Mouse (Mus musculus): ENCODE measurements around the gene Cpb1.

Cpb1 gene

DNA sequence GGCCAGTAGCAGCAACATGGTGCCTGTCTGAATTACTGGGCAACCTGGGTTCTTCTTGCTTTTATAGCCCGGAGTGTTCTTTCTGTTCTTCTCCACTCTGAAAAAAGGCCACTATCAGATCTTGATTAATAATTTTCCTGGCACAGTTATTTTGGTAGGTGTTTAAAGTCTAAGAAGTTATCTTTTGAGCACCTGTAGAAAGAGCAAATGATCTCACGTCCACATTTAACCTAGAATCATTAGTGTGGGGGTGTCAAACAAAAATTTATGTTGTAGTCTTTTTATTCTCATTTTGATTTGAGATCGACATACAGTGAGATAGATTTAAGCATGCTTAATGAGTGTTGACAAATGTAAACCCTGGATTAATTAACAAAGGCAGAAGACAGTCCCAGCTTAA lies at the start of gene Cpb1:
TSS of gene Cpb1 (minus strand) at position 101 of the 400 bp plus-strand sequence.
- no peak for DNase-seq (ENCODE audit: low spot score)

DNA sequence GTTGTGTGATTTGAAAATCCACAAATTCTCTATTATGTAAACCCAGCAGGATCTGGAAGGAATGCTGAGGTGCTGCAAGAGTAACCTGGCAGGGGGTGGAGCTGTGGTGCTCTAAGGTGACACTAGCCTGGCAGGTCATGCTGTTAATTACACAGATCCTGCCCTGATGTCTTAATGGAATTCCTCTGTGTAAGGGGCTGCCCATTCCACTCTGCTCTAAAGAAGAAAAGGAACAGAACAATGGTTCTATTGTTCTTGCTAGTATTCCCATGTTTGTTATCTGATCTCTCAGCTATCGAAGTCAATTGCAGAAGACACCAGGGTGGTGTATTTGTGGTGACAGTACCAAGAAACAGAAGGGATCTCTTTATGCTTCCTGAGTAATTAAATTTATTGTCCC lies 41.7 kb upstream of the Cpb1 start:
- DNase-seq (ENCODE audit: low spot score) = no peak

GRCm38 (mm10) chr3:20309142-20309541 lies 33.6 kb upstream of the Cpb1 start:
- DNase-seq (ENCODE audit: low spot score) = no peak

GRCm38 (mm10) chr3:20307256-20307655 lies 31.7 kb upstream of the Cpb1 start:
- no peak for DNase-seq (ENCODE audit: low spot score)

- DNase-seq (ENCODE audit: low spot score) = no peak
Observed at GRCm38 (mm10) chr3:20304758-20305352, 29.3 kb upstream of the Cpb1 start.

DNA sequence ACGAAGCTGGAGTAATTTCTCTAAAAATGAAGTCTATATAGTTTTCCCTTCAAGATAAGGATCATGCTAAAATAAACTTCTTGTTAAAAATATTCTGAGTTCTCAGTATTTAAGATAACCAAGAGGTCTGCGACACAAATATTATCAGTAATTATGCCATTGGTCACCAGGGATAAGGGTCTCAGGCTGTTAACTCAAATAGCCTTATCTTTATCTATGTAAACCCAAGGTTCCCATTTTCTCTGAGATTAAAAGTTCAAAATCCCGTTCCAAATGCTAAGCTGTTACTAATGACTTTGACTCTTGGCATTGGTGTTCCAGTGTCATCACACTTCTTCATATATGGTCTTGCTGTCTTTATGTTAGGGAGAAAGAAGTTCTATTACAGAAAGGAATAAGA lies 20.0 kb upstream of the Cpb1 start:
- DNase-seq (ENCODE audit: low spot score) = no peak

- no peak for DNase-seq (ENCODE audit: low spot score)
Observed at GRCm38 (mm10) chr3:20294542-20295348, 19.2 kb upstream of the Cpb1 start.

GRCm38 (mm10) chr3:20291370-20291769 lies 15.8 kb upstream of the Cpb1 start:
- no peak for DNase-seq (ENCODE audit: low spot score)

- DNase-seq (ENCODE audit: low spot score) = no peak
Observed at GRCm38 (mm10) chr3:20288761-20289160, 13.2 kb upstream of the Cpb1 start.

DNA sequence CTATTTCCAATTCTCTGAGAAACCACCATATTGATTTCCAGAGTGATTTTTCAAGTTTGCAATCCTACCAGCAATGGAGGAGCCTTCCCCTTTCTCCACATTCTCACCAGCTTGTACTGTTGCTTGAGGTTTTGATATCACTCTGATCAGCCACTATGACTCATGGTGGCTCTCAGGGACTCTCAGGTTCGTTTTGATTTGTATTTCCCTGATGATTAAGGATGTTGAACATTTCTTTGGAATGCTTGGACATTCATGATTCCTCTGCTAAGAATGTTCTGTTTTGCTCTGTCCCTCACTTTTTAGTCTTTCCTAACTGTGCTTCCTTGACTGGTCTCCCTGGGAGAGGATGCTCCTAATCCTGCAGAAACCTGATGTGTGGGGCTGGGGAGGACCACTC lies 6.3 kb upstream of the Cpb1 start:
- no peak for DNase-seq (ENCODE audit: low spot score)

GRCm38 (mm10) chr3:20254566-20255479 lies 20.7 kb downstream of the Cpb1 start:
- DNase-seq (ENCODE audit: low spot score) = no peak

GRCm38 (mm10) chr3:20243913-20244312 lies 31.6 kb downstream of the Cpb1 start:
- DNase-seq (ENCODE audit: low spot score) = no peak

DNA sequence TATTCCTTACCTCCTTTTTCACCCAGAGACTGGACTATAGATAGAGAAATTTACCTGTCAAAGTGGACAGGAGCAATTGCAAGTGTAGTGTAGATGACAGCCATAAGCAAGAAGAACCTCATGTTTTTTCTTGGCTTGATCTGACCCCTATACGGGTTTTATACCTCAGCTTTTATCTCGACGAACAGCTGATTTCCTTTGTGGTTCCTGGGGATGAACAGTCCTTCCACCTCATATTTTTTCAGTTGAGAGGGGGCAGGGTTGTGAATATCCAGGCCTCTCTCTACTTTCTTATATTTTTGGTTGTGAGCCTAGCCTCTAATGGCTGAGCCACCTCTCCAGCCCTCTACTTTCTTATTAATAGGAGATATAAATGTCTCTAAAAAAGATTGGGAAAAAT lies 33.5 kb downstream of the Cpb1 start, which contains the start of gene Cpa3:
TSS of gene Cpa3 (minus strand) at position 132 of the 400 bp plus-strand sequence.
- DNase-seq (ENCODE audit: low spot score) = no peak

- no peak for DNase-seq (ENCODE audit: low spot score)
Observed at GRCm38 (mm10) chr3:20239741-20240140, 35.8 kb downstream of the Cpb1 start.

DNA sequence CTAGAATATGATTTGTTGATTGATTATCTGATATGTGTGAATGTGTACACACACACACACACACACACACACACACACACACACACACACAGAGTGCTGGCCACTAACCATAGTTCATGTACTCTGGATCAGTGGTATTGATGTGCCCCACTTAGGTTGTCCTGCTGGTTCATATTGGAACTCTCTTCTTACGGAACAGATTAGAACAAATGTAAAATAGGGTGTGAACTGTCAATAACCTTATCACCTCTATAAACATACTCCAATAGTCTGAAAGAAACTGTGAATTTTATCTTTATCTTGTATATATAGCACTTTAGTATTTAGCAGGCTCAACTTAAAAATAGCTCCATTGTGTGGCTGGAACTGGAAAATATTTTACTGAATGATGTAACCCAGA lies 38.6 kb downstream of the Cpb1 start:
- DNase-seq (ENCODE audit: low spot score) = no peak

DNA sequence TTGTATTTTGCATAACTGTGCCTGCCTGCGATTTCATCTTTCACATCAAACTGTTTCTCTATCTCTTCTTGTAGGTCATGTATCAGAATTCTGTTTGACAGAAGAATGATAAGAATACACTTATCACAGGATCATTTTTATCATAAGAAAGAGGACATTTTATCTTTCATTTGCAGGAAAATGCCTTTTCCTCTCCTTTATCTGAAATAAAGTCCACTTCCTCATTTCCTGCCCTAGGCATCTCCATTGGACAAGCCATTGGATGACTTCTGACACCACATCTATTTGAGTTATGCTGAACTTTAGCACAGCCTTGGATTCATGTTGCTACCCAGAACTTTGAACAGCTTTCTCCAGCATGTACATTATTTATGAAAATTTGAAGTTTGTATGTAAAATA lies 46.5 kb downstream of the Cpb1 start:
- DNase-seq (ENCODE audit: low spot score) = no peak

GRCm38 (mm10) chr3:20225429-20225828 lies 50.1 kb downstream of the Cpb1 start:
- no peak for DNase-seq (ENCODE audit: low spot score)

DNA sequence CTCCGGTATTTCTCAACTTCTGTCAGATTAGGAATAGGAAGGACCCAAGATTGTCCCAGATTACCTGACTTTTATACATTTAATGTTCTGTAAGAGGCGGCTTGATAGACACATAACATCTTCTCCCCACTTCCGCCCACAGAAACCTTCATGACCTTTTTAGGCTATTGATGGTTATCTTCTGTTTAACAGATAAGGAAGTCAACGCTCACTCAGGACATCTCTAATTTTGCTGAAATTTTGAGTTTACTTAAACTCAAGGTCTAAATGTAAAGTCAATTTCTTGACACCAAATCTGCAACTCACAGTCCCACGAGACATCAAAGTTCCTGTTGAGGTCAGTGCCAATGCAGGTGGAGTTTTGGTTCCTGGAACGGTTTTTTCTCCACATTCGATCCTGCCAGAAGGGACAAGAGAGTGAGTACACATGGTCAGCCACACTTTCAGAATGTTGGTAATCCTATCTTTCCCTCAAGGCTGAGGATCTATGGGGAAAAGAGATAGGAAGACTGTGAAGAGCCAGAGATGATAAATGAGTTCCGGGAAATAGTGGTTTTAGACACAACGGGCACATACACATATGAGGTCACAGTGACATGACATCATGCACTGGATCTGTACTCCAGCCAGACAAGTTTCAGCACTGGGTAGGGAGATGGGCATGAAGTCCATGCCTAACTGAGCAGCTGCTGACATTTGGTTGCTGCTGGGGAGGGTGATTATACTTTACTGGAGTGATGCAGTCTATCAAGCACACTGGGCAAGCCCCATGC lies 52.4 kb downstream of the Cpb1 start:
- DNase-seq (ENCODE audit: low spot score) = no peak

GRCm38 (mm10) chr3:20222136-20222535 lies 53.4 kb downstream of the Cpb1 start:
- DNase-seq (ENCODE audit: low spot score) = no peak

DNA sequence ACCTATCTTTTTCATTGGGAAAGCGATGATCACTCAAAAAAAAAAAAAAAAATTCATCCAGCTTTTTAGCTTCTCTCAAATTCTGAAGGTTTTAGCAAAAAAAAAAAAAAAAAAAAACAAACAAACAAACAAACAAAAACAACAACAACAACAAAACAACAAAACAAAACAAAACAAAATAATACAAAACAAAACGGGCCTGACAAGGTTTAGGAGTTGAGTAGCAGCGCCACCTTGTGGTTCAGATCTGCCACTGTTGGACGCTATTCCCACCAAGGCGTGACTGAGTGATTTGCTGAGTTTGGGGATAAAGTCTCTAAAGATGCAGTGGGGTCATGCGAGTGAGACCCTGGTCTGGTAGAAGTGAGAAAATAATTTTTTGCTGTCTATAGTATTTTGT lies 76.7 kb downstream of the Cpb1 start:
- peak; percentile 24 for DNase-seq (ENCODE audit: low spot score)
